Mouse (Mus musculus) myocyte (in vitro differentiated cells): ENCODE measurements around the gene Chmp4b. TPM values are rescaled to one million over a fixed set of nuclear protein-coding genes. Genes with fewer than 3 reads are reported as not detected.

Experiments
- H3K27me3 ChIP-seq: one replicate; pipeline ENCODE4 v1.6.1; 2011; ENCODE audit not compliant: control insufficient read depth, insufficient read depth, insufficient read length
- H3K36me3 ChIP-seq: one replicate; pipeline ENCODE4 v1.6.1; 2011; ENCODE audit not compliant: control insufficient read depth, insufficient read depth
- H3K4me2 ChIP-seq: one replicate; pipeline ENCODE4 v1.6.1; 2011; ENCODE audit warnings: low read depth, control low read depth
- H3K4me3 ChIP-seq: one replicate; pipeline ENCODE4 v1.5.1; 2011; ENCODE audit warnings: mild to moderate bottlenecking, control low read depth, moderate library complexity
- H3K79me2 ChIP-seq: one replicate; pipeline ENCODE4 v1.6.1; 2011; ENCODE audit not compliant: control insufficient read depth, insufficient read depth
- H3ac ChIP-seq: one replicate; pipeline ENCODE4 v1.6.1; 2011; ENCODE audit not compliant: control insufficient read depth, insufficient read length
- CEBPB ChIP-seq: IDR thresholded peaks from 2 replicates; pipeline ENCODE4 v1.6.1; 2011; ENCODE audit warnings: mild to moderate bottlenecking, moderate library complexity; ENCODE audit not compliant: poor library complexity, insufficient read depth, severe bottlenecking
- E2F4 ChIP-seq: IDR thresholded peaks from one replicate; pipeline ENCODE4 v1.6.1; 2011; ENCODE audit warnings: mild to moderate bottlenecking, control low read depth, moderate library complexity; ENCODE audit not compliant: insufficient read depth
- MAX ChIP-seq: IDR thresholded peaks from one replicate; pipeline ENCODE4 v1.6.1; 2011; ENCODE audit warnings: low read depth, mild to moderate bottlenecking, control low read depth
- MYOD1 ChIP-seq, 3 experiments: IDR thresholded peaks; one replicate each; pipeline ENCODE4 v1.6.1; 2011; ENCODE audit warnings: control low read depth in 2 of 3, low read depth in 2 of 3, mild to moderate bottlenecking in 2 of 3, moderate library complexity in 1 of 3; ENCODE audit not compliant: insufficient read length in 2 of 3, control insufficient read depth in 1 of 3
- MYOG ChIP-seq, 3 experiments: IDR thresholded peaks; one replicate each; pipeline ENCODE4 v1.6.1; 2011; ENCODE audit warnings: control low read depth in 2 of 3, low read depth in 2 of 3, mild to moderate bottlenecking in 2 of 3; ENCODE audit not compliant: insufficient read length in 2 of 3, control insufficient read depth in 1 of 3, insufficient read depth in 1 of 3
- POLR2A ChIP-seq: IDR thresholded peaks from one replicate; pipeline ENCODE4 v1.6.1; 2011; ENCODE audit warnings: low read depth, mild to moderate bottlenecking, control low read depth, moderate library complexity; ENCODE audit not compliant: insufficient read length
- POLR2AphosphoS2 ChIP-seq: IDR thresholded peaks from one replicate; pipeline ENCODE4 v1.6.1; 2011; ENCODE audit warnings: low read depth, control low read depth; ENCODE audit not compliant: insufficient read length
- REST ChIP-seq: IDR thresholded peaks from one replicate; pipeline ENCODE4 v1.6.1; 2011; ENCODE audit warnings: mild to moderate bottlenecking, control low read depth, moderate library complexity; ENCODE audit not compliant: insufficient read depth, insufficient read length
- SRF ChIP-seq: IDR thresholded peaks from one replicate; pipeline ENCODE4 v1.6.1; 2011; ENCODE audit warnings: low read depth; ENCODE audit not compliant: control insufficient read depth, insufficient read length
- TCF12 ChIP-seq: IDR thresholded peaks from one replicate; pipeline ENCODE4 v1.6.1; 2011; ENCODE audit warnings: mild to moderate bottlenecking, control low read depth; ENCODE audit not compliant: poor library complexity, insufficient read depth, severe bottlenecking
- TCF3 ChIP-seq: IDR thresholded peaks from one replicate; pipeline ENCODE4 v1.6.1; 2011; ENCODE audit warnings: low read depth, control low read depth; ENCODE audit not compliant: insufficient read length
- USF1 ChIP-seq: IDR thresholded peaks from one replicate; pipeline ENCODE4 v1.6.1; 2011; ENCODE audit warnings: low read depth, mild to moderate bottlenecking, control low read depth, moderate library complexity
- polyA plus RNA-seq: library from polyadenylated mRNA; unstranded; fragments of >200 nt; fragmentation: generic; extraction: Trizol; gene quantifications from one replicate; pipeline ENCODE4 v1.2.1, GENCODE M21; 2012; ENCODE audit warnings: missing spikeins

Gene Chmp4b
- polyA plus RNA-seq, 1 experiment, result 172 TPM

GRCm38 (mm10) chr2:154633039-154633742 is 18.3 kb upstream of the Chmp4b start:
- no peak overlapping the region for H3ac ChIP-seq
- H3K36me3 ChIP-seq, result peaks cover 7% of the 10 kb centered on the region
- H3K4me3 ChIP-seq, result no peak overlapping the region
- TF ChIP-seq CEBPB (no peak), MAX (no peak), TCF12 (no peak), USF1 (no peak), POLR2A (no peak), MYOD1 (IDR thresholded peaks at IDR 0.05; ENCODE audit: control insufficient read depth in 1 of 3, insufficient read length in 2 of 3, low read depth in 2 of 3) (no peak), MYOG (IDR thresholded peaks at IDR 0.05; ENCODE audit: control insufficient read depth in 1 of 3, insufficient read depth in 1 of 3, insufficient read length in 2 of 3, low read depth in 2 of 3) (no peak), REST (no peak), E2F4 (no peak), POLR2AphosphoS2 (no peak), SRF (no peak), TCF3 (no peak)
- H3K4me2 ChIP-seq, result no peak overlapping the region
- H3K27me3 ChIP-seq, result no peaks in the 10 kb centered on the region
- no peaks in the 10 kb centered on the region for H3K79me2 ChIP-seq

- Histone ChIP-seq H3K27me3 (no peaks in the 10 kb centered on the region), H3K4me3 (no peak overlapping the region), H3K79me2 (no peaks in the 10 kb centered on the region), H3K4me2 (no peak overlapping the region), H3ac (no peak overlapping the region), H3K36me3 (peaks cover 10% of the 10 kb centered on the region)
- no peak for TF ChIP-seq POLR2AphosphoS2
- TF ChIP-seq CEBPB, result no peak
- no peak for TF ChIP-seq USF1
- TF ChIP-seq E2F4, result no peak
- no peak for TF ChIP-seq REST
- no peak for TF ChIP-seq MYOG (IDR thresholded peaks at IDR 0.05; ENCODE audit: control insufficient read depth in 1 of 3, insufficient read depth in 1 of 3, insufficient read length in 2 of 3, low read depth in 2 of 3)
- no peak for TF ChIP-seq SRF
- TF ChIP-seq MAX, result no peak
- no peak for TF ChIP-seq TCF3
- TF ChIP-seq MYOD1 (IDR thresholded peaks at IDR 0.05; ENCODE audit: control insufficient read depth in 1 of 3, insufficient read length in 2 of 3, low read depth in 2 of 3), result no peak
These were observed 17.4 kb upstream of the Chmp4b start for GRCm38 (mm10) chr2:154633876-154634644.

DNA sequence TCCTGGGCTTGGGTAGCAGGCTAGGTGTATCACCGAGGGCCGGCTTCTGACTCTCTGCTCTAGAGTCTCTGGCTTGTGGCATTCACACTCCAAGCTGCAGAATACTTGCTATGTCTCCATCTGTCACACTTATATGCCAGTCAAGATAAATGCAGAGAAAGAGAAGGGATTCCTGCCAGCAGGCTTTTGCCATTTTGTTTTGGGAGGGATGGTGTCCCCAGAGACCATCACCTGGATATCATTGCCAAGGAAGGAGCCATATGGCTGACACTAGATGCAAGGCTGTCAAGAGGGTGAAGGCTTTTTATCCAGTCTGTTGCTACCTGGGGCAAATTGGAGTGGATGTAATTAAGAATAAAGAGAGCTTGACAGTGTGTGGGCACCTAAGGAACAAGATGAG is 15.7 kb upstream of the Chmp4b start:
- no peak overlapping the region for H3K4me2 ChIP-seq
- no peak overlapping the region for H3ac ChIP-seq
- H3K79me2 ChIP-seq, result no peaks in the 10 kb centered on the region
- TF ChIP-seq TCF12 (no peak), MYOG (IDR thresholded peaks at IDR 0.05; ENCODE audit: control insufficient read depth in 1 of 3, insufficient read depth in 1 of 3, insufficient read length in 2 of 3, low read depth in 2 of 3) (no peak), MYOD1 (IDR thresholded peaks at IDR 0.05; ENCODE audit: control insufficient read depth in 1 of 3, insufficient read length in 2 of 3, low read depth in 2 of 3) (no peak)
- no peaks in the 10 kb centered on the region for H3K27me3 ChIP-seq
- peaks cover 10% of the 10 kb centered on the region for H3K36me3 ChIP-seq
- H3K4me3 ChIP-seq, result no peak overlapping the region

DNA sequence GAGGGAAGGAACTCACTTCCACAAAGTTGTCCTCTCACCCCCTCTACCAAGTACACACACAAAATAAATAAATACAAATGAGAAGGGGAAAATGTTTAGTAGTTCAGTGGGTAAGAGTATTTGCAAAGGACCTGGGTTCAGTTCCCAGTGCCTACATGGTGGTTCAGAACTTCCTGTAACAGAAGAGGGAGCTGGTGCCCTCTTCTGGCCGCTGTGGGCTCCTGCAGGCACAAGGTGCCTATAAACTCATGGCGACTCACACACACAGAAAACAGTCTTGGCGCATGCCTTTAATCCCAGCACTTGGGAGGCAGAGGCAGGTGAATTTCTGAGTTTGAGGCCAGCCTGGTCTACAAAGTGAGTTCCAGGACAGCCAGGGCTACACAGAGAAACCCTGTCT is 13.0 kb upstream of the Chmp4b start:
- H3K27me3 ChIP-seq, result no peaks in the 10 kb centered on the region
- H3K79me2 ChIP-seq, result no peaks in the 10 kb centered on the region
- no peak overlapping the region for H3K4me3 ChIP-seq
- no peak for TF ChIP-seq TCF12
- no peak for TF ChIP-seq CEBPB
- no peak for TF ChIP-seq POLR2AphosphoS2
- TF ChIP-seq SRF, result no peak
- no peak for TF ChIP-seq MYOD1 (IDR thresholded peaks at IDR 0.05; ENCODE audit: control insufficient read depth in 1 of 3, insufficient read length in 2 of 3, low read depth in 2 of 3)
- H3K4me2 ChIP-seq, result no peak overlapping the region
- H3K36me3 ChIP-seq, result peaks cover 4% of the 10 kb centered on the region
- no peak overlapping the region for H3ac ChIP-seq

GRCm38 (mm10) chr2:154639115-154639514 is 12.4 kb upstream of the Chmp4b start:
- no peaks in the 10 kb centered on the region for H3K27me3 ChIP-seq
- no peak overlapping the region for H3K4me3 ChIP-seq
- H3K36me3 ChIP-seq, result peaks cover 4% of the 10 kb centered on the region
- H3ac ChIP-seq, result no peak overlapping the region
- H3K79me2 ChIP-seq, result no peaks in the 10 kb centered on the region
- TF ChIP-seq TCF12 (no peak), POLR2AphosphoS2 (no peak), MAX (no peak)
- H3K4me2 ChIP-seq, result no peak overlapping the region
